Mouse (Mus musculus) heart, embryonic 12.5 days (tissue): ENCODE data around the gene Socs4. TPM values are rescaled to one million over a fixed set of nuclear protein-coding genes. Genes with fewer than 3 reads are reported as not detected.

Experiments used
- ATAC-seq: fragments of 200-750 bp; cut with Nextera tagmentation; 2 replicates; pipeline ENCODE4 v1.8.0; 2017; ENCODE audit warnings: moderate TSS enrichment, moderate library complexity; ENCODE audit not compliant: insufficient number of reproducible peaks, low FRiP score
- H3K27ac ChIP-seq: fragments of 300-500 bp; sonication (generic); 2 replicates; pipeline ENCODE4 v1.5.1; 2016; ENCODE audit warnings: mild to moderate bottlenecking, moderate library complexity; ENCODE audit not compliant: poor library complexity, severe bottlenecking
- H3K27me3 ChIP-seq: fragments of 300-500 bp; sonication (generic); replicated peaks from 2 replicates; pipeline ENCODE4 v1.6.1; 2016; ENCODE audit warnings: mild to moderate bottlenecking, moderate library complexity
- H3K36me3 ChIP-seq: fragments of 300-500 bp; sonication (generic); 2 replicates; pipeline ENCODE4 v1.6.1; 2016; ENCODE audit warnings: mild to moderate bottlenecking, moderate library complexity
- H3K4me1 ChIP-seq: fragments of 300-500 bp; sonication (generic); replicated peaks from 2 replicates; pipeline ENCODE4 v1.6.1; 2016; ENCODE audit warnings: mild to moderate bottlenecking
- H3K4me2 ChIP-seq: fragments of 300-500 bp; sonication (generic); 2 replicates; pipeline ENCODE4 v1.6.1; 2016; ENCODE audit warnings: mild to moderate bottlenecking, moderate library complexity
- H3K4me3 ChIP-seq: fragments of 300-500 bp; sonication (generic); 2 replicates; pipeline ENCODE4 v1.5.1; 2016; ENCODE audit warnings: mild to moderate bottlenecking
- H3K9ac ChIP-seq: fragments of 300-500 bp; sonication (generic); 2 replicates; pipeline ENCODE4 v1.6.1; 2016; ENCODE audit warnings: mild to moderate bottlenecking, moderate library complexity
- H3K9me3 ChIP-seq: fragments of 300-500 bp; sonication (generic); replicated peaks from 2 replicates; pipeline ENCODE4 v1.6.1; 2016; ENCODE audit warnings: mild to moderate bottlenecking, moderate library complexity
- WGBS: fragments of 180-500 bp; shearing (Covaris S2); methylation state at CpG from one replicate; pipeline ENCODE4 v1.1.7; 2016; 5-methylcytosine and 5-hydroxymethylcytosine counted together
- polyA plus RNA-seq: library from polyadenylated mRNA; unstranded; fragments of >200 nt; fragmentation: Nextera tagmentation; extraction: Ambion mirVana; gene quantifications from 2 replicates; pipeline ENCODE4 v1.2.1, GENCODE M21; 2016

The Socs4 gene
- polyA plus RNA-seq = 2.4 and 3.0 TPM in 2 replicates

- Histone ChIP-seq H3K27me3 (no peaks in the 10 kb centered on the region), H3K9ac (peak within 1 kb of the TSS; percentile 89), H3K4me2 (peak within 1 kb of the TSS; percentile 80), H3K4me3 (peak within 1 kb of the TSS; percentile 84), H3K4me1 (peaks cover 11% of the 10 kb centered on the region), H3K9me3 (no peaks in the 10 kb centered on the region), H3K27ac (peak within 1 kb of the TSS; percentile 97), H3K36me3 (peaks cover 16% of the 10 kb centered on the region)
- peak; percentile 96 for ATAC-seq
- under 1% methylated on average over 76 of the region's 77 CpGs for WGBS
Observed at GRCm38 (mm10) chr14:47276637-47277393, at the start of gene Socs4, which contains the start of gene Wdhd1. Socs4 (plus strand) TSS chr14:47276931. Wdhd1 (minus strand) TSS chr14:47276857.

GRCm38 (mm10) chr14:47229796-47230376 lies 46.8 kb upstream of the Socs4 start:
- ATAC-seq = no peak
- Histone ChIP-seq H3K9ac (no peak overlapping the region), H3K27me3 (no peaks in the 10 kb centered on the region), H3K36me3 (no peaks in the 10 kb centered on the region), H3K9me3 (0 out of 2 replicates have a peak, but pooled peaks cover 2% of the 10 kb centered on the region), H3K4me1 (peaks cover 9% of the 10 kb centered on the region; the same call in 1 of the 2 replicates), H3K4me2 (no peak overlapping the region), H3K27ac (peak overlapping the region; percentile 64; the same call in 1 of the 2 replicates), H3K4me3 (no peak overlapping the region)
- 57% methylated on average over 11 of the region's 11 CpGs for whole genome bisulfite sequencing

DNA sequence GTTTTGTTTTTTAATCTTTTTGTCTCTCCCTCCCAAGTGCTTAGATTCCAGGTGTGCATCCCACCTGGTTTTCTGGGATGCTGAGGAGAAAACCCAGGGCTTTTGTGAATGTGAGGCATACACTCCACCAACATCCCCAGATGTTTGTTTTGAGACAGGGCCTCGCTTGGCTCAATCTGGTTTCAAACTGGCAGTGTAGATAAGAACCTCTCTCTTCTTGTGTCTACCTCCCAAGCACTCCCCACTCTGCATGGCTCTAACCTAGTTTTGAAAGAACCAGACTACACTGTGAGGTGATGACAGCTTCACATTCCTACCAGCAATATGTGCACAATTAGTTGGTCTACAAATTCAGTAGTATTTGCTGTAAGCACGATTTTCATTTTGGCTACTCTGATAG lies 43.1 kb upstream of the Socs4 start:
- Histone ChIP-seq H3K4me2 (no peak overlapping the region), H3K27ac (no peak overlapping the region), H3K9ac (no peak overlapping the region), H3K9me3 (peaks cover 12% of the 10 kb centered on the region), H3K4me1 (peaks cover 9% of the 10 kb centered on the region; the same call in 1 of the 2 replicates), H3K36me3 (0 out of 2 replicates have a peak, but pooled peaks cover 2% of the 10 kb centered on the region), H3K4me3 (no peak overlapping the region), H3K27me3 (no peaks in the 10 kb centered on the region)
- 14% methylated on average over 2 of the region's 2 CpGs for WGBS
- ATAC-seq = peak; percentile 77

GRCm38 (mm10) chr14:47234032-47234431 lies 42.7 kb upstream of the Socs4 start:
- Histone ChIP-seq H3K27me3 (no peaks in the 10 kb centered on the region), H3K9ac (no peak overlapping the region), H3K4me3 (no peak overlapping the region), H3K4me2 (no peak overlapping the region), H3K4me1 (peaks cover 9% of the 10 kb centered on the region; the same call in 1 of the 2 replicates), H3K27ac (no peak overlapping the region), H3K36me3 (0 out of 2 replicates have a peak, but pooled peaks cover 2% of the 10 kb centered on the region), H3K9me3 (peaks cover 12% of the 10 kb centered on the region)
- no peak for ATAC-seq
- WGBS = 63% methylated on average over 3 of the region's 3 CpGs

DNA sequence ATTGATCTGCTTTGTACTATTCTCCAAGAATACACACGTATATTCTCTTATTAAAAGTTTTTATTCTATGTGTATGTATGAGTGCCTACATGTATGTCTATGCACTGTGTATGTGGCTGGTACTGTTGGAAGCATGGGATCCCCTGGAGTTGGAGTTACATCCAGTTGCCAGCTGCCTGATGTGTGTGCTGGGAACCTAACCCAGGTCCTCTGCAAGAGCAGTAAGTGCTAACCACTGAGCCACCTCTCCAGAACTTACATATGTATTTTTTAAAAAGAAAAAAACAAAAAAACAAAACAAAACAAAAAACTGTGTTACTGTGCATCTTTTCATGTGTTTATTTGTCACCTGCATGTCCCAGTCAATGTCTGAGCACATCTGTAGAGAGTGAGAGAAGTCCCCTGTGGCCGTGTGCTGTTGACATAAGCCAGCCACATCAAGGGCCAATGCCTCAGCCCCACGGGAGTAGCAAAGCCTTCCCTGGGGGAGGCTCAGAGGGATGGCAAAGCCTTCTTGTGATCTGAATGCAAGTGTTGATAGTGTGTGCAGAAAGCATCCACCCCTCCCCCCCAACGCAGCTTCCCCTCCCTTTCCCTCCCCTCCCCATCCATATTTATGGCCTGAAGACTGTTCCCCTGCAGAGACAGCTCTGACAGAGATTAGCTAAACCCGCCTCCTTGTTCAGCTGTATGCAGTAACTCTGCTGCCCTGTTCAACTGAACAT lies 42.0 kb upstream of the Socs4 start:
- H3K4me3 ChIP-seq = no peak overlapping the region
- peaks cover 12% of the 10 kb centered on the region for H3K9me3 ChIP-seq
- H3K4me1 ChIP-seq = peaks cover 6% of the 10 kb centered on the region; the same call in 1 of the 2 replicates
- no peak overlapping the region for H3K27ac ChIP-seq
- H3K4me2 ChIP-seq = no peak overlapping the region
- no peak overlapping the region for H3K9ac ChIP-seq
- no peaks in the 10 kb centered on the region for H3K27me3 ChIP-seq
- 59% methylated on average over 5 of the region's 5 CpGs for WGBS
- ATAC-seq = no peak
- 0 out of 2 replicates have a peak, but pooled peaks cover 2% of the 10 kb centered on the region for H3K36me3 ChIP-seq

- no peak overlapping the region for H3K4me2 ChIP-seq
- whole genome bisulfite sequencing = 93% methylated on average over 7 of the region's 7 CpGs
- H3K9me3 ChIP-seq = peaks cover 12% of the 10 kb centered on the region
- H3K27me3 ChIP-seq = no peaks in the 10 kb centered on the region
- H3K4me1 ChIP-seq = peaks cover 16% of the 10 kb centered on the region
- peaks cover 8% of the 10 kb centered on the region; the same call in 1 of the 2 replicates for H3K36me3 ChIP-seq
- no peak for ATAC-seq
- no peak overlapping the region for H3K9ac ChIP-seq
- H3K27ac ChIP-seq = no peak overlapping the region
- no peak overlapping the region for H3K4me3 ChIP-seq
Observed at GRCm38 (mm10) chr14:47236491-47236890, 40.2 kb upstream of the Socs4 start.

GRCm38 (mm10) chr14:47237286-47237685 lies 39.4 kb upstream of the Socs4 start:
- WGBS = 84% methylated on average over 4 of the region's 4 CpGs
- H3K4me2 ChIP-seq = no peak overlapping the region
- no peaks in the 10 kb centered on the region for H3K27me3 ChIP-seq
- no peak overlapping the region for H3K4me3 ChIP-seq
- H3K9me3 ChIP-seq = peaks cover 12% of the 10 kb centered on the region
- H3K27ac ChIP-seq = no peak overlapping the region
- no peak for ATAC-seq
- no peak overlapping the region for H3K9ac ChIP-seq
- peaks cover 18% of the 10 kb centered on the region for H3K4me1 ChIP-seq
- H3K36me3 ChIP-seq = peaks cover 12% of the 10 kb centered on the region

- WGBS = 33% methylated on average over 1 of the region's 1 CpGs
- Histone ChIP-seq H3K27me3 (no peaks in the 10 kb centered on the region; the same call in 1 of the 2 replicates), H3K4me3 (no peak overlapping the region), H3K27ac (peak overlapping the region; percentile 47), H3K9ac (no peak overlapping the region), H3K4me2 (no peak overlapping the region), H3K36me3 (peaks cover 34% of the 10 kb centered on the region), H3K4me1 (peaks cover 18% of the 10 kb centered on the region), H3K9me3 (peaks cover 12% of the 10 kb centered on the region)
- ATAC-seq = peak; percentile 96
Observed at GRCm38 (mm10) chr14:47240600-47240999, 36.1 kb upstream of the Socs4 start.

DNA sequence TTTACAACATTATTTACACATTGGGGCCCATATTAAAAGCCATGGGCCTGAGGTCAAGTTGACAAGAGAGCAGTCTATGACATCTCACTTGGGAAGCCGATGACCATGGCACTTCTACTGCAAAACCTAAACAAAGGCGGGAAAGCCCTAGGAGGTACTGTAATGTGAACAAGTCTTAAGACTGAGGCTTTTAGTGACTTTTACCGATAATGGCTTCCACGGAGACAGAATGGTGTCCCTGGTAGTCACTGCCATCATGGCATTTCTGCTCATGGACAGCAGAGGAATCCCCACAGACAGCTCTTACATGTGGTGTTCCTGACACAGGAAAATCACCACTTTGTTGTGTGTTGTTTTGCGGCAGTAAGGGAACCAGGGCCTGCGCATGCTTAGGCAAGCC lies 35.7 kb upstream of the Socs4 start:
- H3K4me2 ChIP-seq = no peak overlapping the region
- H3K9me3 ChIP-seq = peaks cover 12% of the 10 kb centered on the region
- no peaks in the 10 kb centered on the region; the same call in 1 of the 2 replicates for H3K27me3 ChIP-seq
- peaks cover 18% of the 10 kb centered on the region for H3K4me1 ChIP-seq
- no peak overlapping the region for H3K9ac ChIP-seq
- WGBS = 69% methylated on average over 6 of the region's 6 CpGs
- no peak overlapping the region for H3K4me3 ChIP-seq
- peak overlapping the region; percentile 4; the same call in 1 of the 2 replicates for H3K27ac ChIP-seq
- peak; percentile 4; the same call in 1 of the 2 replicates for ATAC-seq
- H3K36me3 ChIP-seq = peaks cover 39% of the 10 kb centered on the region

DNA sequence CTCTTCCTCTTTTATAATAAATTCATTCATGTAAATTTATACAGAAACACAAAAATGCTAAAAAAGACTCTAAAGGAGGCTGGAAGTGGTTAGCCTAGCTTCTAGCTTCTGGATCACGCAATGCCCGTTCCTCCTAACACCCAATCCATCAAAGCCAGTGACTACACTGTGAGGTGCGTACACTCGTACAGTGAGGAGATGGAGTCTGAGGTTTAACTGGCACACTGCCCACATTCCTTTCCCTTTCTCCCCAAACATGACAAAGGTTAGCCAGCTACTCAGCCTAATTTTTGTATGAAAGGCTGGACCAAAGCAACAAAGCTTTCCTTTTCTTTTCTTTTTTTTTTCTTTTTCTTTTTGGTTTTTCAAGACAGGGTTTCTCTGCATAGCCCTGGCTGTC lies 34.0 kb upstream of the Socs4 start:
- no peak for ATAC-seq
- Histone ChIP-seq H3K27ac (no peak overlapping the region), H3K27me3 (no peaks in the 10 kb centered on the region; the same call in 1 of the 2 replicates), H3K4me1 (peaks cover 18% of the 10 kb centered on the region), H3K9me3 (no peaks in the 10 kb centered on the region), H3K36me3 (peaks cover 52% of the 10 kb centered on the region), H3K9ac (no peak overlapping the region), H3K4me3 (no peak overlapping the region), H3K4me2 (no peak overlapping the region)
- WGBS = 44% methylated on average over 4 of the region's 4 CpGs

DNA sequence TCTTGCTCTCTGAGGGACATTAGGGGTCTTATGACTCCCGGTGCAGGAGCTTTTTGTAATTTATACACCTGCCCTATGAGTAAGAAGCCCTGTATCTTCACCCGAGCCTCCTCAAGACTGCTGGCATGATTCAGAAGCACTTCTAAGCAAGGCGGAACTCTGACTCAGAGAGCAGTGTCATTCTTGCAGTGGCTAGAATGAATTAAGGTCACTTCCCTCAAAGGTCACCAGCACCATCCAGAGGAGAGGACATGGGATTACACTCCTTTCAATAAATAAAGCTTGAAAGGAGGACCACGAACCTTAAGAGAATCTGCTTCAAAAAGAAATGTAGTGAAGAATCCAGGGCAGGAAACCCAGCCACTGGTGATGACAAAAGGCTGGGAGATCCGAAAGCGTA lies 26.9 kb upstream of the Socs4 start:
- Histone ChIP-seq H3K9me3 (no peaks in the 10 kb centered on the region), H3K4me3 (no peak overlapping the region), H3K27ac (no peak overlapping the region), H3K36me3 (peaks cover 50% of the 10 kb centered on the region), H3K4me1 (no peaks in the 10 kb centered on the region), H3K27me3 (no peaks in the 10 kb centered on the region; the same call in 1 of the 2 replicates), H3K9ac (no peak overlapping the region), H3K4me2 (no peak overlapping the region)
- ATAC-seq = no peak
- 84% methylated on average over 6 of the region's 6 CpGs for WGBS
